Mouse (Mus musculus): ENCODE results near the gene Mpzl2. TPM values are rescaled to one million over a fixed set of nuclear protein-coding genes. Genes with fewer than 3 reads are reported as not detected.

The Mpzl2 gene
- total RNA-seq (2021) (10 to 100 TPM in 1 of 2 experiments, 1 to 10 TPM in 1; 9.2 to 12.5 TPM), polyA plus RNA-seq (2012; rRNA removed) (3.7 and 4.9 TPM in 2 replicates)
- long read RNA-seq, transcript Mpzl2-201 (6 exons, 3,107 nt) = major isoform, 11 of 14 reads
- long read RNA-seq, partial matches to known transcripts = 0 of 14 reads
- long read RNA-seq, other reads (novel, unspliced or antisense) = 3 of 14 reads

GRCm38 (mm10) chr9:45039499-45039898 is at the start of gene Mpzl2:
Gene Mpzl2 (plus strand): TSS chr9:45039799.
- no peak for DNase-seq

DNA sequence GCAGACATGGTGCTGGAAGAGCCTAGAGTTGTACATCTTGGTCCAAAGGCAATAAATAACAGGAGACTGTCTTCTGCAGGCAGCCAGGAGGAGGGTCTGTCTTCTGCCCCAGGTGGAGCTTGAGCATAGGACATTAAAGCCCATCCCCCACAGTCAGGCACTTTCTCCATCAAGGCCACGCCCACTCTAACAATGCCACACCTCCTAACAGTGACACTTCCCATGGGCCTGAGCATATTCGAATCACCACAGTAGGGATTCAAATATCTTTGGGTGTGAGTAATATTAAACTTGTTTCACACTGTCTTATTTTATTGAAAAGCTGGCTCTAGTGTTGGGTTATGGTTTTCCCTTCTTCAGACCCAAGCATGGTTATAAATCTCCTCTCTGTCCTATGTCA is 47.8 kb upstream of the Mpzl2 start:
- no peak for DNase-seq

- DNase-seq = no peak
These were observed 47.3 kb upstream of the Mpzl2 start for GRCm38 (mm10) chr9:44992271-44992670.

DNA sequence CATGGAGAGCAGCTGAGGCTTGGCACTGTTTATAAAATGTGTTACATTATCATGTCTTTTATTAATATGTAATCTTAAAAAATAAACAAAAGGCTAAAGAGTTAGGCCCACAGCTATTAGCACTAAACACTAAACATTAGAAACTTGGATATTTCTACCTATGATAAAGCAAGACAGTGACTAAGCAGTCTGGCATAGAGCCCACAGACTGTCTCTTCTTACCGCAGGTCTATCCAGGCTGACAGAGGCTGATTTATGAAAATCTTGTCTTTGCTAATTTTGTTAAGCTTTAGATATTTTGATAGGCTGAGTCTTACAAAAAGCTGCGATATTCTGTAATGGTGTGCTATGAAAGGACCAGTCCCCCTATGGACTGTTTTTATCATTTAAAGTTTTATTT is 46.3 kb upstream of the Mpzl2 start:
- DNase-seq = no peak

DNA sequence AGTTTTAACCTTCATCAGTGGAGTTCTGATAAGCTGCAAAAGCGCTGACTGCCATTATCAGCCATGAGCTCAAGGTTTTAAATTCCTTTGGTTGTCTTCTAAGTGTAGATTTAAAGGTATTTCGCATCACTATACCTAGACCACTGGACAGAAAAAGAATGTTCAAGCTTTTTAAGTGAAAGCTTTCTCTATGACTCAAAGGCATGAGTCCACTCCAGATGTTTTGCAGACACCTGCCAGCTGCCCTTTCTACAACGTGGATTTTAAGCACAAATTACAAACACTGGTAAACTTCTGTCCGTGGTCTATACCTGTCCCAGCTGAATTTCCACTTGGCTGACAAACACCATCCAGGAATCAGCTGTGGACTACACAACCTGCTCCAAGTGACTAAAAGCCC is 44.6 kb upstream of the Mpzl2 start:
- no peak for DNase-seq

DNA sequence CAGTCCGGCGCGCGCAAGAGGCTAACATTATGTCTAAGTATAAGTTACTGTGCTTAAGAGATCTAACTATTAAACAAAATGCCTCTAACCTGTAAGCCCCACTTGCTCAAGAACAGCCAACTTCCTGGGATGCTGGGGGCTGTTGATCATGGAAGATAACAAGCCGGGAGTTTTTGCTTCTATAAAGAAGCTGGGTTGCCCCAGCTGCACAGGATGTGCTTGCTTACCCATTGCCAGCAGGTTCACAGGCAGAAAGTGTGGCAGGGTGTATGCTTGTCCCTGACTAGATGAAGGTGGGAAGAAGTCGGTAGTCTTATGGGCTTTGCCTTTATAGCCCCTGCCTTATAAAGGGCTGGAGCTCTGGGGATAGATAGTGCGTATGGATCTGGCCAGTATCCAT is 43.0 kb upstream of the Mpzl2 start:
- DNase-seq = no peak

- DNase-seq = no peak
These were observed 41.5 kb upstream of the Mpzl2 start for GRCm38 (mm10) chr9:44998138-44998537.

GRCm38 (mm10) chr9:44999171-44999570 is 40.4 kb upstream of the Mpzl2 start:
- peak; percentile 17 for DNase-seq

DNA sequence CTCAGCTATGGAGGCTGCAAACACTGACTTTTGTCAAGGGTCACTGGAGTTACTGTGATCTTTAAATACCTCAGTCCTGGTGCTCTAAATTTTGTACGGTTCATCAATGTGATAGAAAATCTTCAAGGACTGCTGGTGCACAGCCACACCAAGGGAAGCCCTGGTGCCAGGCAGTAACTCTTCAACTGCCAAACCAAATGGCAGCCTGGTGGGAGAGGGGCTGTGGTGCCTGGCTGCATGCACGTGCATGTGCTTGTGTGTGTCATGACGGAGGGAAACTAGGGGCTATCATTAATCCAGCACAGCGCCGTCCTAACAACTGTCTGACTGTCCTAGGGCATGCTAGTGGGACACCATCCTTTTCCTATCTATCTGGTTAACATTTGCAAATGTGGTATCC is 39.8 kb upstream of the Mpzl2 start:
- no peak for DNase-seq

DNA sequence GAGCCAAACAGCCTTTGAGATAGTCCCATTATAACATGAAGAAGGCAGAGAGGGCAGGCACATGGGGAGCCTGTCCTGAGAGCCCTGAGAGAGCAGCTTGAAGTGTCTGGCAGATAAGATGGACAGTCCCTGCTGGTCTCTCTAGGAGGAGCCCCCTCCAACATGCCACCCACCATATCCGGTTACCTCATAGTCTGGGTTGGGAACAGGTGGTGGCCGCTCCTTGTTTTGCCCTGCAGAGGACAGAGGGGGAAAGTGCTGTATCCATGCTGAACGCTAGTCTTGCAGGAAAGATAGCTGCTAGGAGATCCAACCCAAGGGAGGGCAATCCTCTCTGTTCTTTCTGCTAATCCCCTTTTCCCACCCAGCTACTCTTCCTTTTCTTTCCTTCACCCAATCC is 39.4 kb upstream of the Mpzl2 start:
- DNase-seq = no peak

DNA sequence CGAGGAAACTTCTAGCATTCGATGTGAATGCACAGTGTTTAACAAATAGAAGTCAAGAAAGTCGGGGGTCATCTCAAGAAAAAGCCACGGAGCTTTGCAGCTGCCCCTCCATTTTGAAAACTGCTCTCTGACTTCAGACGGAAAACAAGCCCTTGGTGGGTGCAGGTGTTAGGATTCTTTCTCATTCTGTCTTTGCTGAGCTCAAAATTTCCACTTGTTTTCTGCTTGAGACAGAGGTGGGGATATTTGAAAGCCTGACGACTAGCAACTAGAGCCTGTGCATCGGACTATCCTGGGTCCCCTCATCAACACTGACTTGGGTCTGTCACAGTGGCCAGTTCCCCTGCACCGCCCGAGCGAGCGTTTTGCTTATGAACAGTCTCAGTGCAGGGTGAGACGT is 32.2 kb upstream of the Mpzl2 start:
- DNase-seq = no peak

DNA sequence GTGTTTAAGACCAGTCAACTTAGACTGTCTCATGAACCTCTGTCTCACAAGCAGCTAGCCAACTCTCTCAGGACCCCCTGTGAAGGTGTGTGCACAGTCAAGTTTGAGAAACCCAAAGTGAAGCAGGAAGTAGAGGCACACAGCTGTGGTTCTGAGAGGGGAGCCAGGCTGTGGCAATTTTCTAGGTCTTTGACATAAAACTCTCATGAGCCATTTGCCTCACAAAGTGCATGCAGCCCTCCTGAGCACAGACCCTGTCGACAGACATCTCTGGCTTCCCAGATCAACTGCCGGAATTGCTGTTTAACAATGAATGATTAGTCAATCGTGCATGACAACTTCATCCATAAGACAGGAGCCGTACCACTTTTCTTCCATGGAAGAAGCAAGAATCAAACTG is 31.3 kb upstream of the Mpzl2 start:
- DNase-seq = no peak

DNA sequence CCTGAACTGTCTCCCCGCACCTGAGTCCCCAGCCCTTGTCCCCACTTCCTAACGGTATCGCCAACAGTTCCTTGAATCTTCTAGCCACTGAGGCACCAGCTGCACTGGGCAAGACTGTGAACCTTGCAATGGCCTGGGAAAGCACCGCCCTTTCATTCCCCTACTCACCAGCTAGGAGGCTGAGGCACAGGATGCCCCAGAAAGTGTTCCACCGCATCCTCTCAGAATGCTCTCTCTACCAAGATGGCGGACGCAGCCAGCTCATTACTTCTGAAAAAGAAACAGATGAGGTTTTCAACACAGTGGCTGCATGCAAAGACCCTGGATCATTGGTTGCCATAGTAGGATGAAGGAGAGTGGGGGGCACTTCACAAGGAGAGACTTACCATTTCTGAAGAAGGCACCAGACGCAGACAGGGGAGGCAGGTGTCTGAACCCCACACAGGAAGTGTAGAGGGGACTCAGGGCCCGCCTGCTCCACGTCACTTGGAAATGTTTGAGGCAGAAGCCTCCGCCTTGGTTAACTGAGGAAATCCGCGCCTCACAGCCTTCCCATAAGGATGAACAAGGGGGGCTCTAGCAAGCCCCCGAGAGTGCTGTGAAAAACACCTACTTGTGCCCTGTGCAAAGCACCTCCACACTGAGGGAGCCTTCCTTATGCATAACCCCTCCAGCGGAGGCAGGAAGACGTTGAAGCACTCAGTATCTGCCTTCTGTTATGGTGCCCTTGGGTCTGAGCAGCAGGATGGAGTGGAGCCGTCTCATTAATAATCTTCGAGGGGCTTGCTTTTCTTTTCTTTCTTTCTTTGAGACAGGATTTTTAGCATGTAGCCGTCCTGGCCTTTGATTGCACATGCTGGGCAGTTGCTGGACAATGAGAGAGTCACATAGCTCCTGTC is 30.2 kb upstream of the Mpzl2 start, which contains the start of gene Cd3e:
Cd3e (minus strand) TSS at position 448 of the 899 bp plus-strand sequence.
- no peak for DNase-seq

- DNase-seq = no peak
These were observed 29.1 kb upstream of the Mpzl2 start for GRCm38 (mm10) chr9:45010461-45010860.

- DNase-seq = no peak
These were observed 28.3 kb upstream of the Mpzl2 start for GRCm38 (mm10) chr9:45011291-45011690.

DNA sequence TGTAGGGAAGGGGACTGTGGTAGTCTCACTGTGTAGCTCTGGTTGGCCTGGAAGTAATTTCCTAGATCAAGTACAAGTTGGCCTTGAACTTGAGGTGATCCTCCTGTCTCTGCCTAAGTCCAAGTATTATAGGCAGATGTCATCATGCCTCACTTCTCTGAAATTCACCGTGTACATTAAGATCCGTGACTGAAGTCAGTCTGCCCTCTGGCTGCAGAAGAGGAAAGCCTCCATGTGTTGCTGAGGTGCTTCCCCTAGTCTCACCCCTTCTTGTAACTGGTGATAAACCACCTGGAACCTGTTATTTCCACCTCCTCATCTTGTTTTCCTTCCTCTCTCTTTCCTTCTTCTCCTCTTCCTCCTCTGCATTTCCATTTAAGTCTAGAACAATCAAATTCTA is 24.7 kb upstream of the Mpzl2 start:
- no peak for DNase-seq

DNA sequence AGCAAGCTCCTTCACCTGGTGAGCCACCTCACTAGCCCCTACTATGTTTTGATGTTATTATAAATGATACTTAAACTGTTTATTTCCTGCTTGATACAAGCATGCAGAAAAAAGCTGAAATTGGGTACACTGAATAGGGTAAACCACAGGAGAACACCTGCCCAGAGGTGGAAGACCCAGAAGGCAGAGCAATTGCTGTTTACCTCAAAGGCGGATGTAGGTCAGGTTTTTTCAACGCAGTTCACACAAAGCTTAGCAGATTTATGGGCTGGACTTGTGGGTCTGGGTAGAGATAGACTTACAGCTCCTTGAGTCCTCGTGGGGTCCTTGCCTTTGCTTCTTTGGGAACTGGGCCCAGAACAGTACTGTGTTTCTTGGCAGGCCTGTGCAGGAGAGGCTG is 23.8 kb upstream of the Mpzl2 start:
- DNase-seq = no peak

GRCm38 (mm10) chr9:45018031-45018430 is 21.6 kb upstream of the Mpzl2 start:
- no peak for DNase-seq

DNA sequence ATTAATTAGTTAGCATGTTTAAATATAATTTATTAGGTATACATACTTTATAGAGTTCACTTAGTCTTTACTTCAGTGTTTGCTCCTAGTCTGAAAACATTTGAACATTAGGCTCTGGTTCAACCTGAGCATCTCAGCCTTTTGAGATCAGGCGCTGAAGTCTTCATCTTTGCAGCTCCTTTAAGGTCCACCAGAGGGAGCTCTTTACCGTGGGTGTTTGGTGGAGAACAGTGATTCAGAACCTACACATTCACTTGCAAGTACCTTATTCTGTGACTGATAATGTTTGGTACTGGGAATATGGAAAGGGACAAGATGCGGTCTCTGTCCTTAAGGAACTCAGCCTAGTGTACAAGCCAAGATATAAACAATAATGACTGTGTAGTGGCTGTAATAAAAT is 16.8 kb upstream of the Mpzl2 start:
- peak; percentile 40 for DNase-seq

DNA sequence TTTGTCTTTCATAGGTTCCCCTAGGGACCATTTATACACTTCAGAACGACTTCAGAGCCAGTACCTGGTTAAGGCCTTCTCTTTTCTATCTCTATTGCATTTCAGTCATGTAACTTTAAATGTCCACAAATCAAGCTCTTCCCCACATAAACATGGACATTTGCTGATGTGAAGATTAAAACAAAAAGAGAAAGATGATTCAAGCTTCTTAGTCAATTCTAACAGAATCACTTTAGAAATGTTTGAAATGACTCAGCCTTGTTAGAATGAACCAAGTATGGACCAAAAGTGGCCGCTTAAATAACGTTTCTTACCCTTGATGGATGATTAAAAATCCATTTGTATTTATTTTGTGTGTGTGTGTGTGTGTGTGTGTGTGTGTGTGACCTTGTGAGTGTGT is 16.0 kb upstream of the Mpzl2 start:
- DNase-seq = no peak

GRCm38 (mm10) chr9:45024187-45024586 is 15.4 kb upstream of the Mpzl2 start:
- no peak for DNase-seq

- no peak for DNase-seq
These were observed 12.2 kb upstream of the Mpzl2 start for GRCm38 (mm10) chr9:45027376-45027775.

DNA sequence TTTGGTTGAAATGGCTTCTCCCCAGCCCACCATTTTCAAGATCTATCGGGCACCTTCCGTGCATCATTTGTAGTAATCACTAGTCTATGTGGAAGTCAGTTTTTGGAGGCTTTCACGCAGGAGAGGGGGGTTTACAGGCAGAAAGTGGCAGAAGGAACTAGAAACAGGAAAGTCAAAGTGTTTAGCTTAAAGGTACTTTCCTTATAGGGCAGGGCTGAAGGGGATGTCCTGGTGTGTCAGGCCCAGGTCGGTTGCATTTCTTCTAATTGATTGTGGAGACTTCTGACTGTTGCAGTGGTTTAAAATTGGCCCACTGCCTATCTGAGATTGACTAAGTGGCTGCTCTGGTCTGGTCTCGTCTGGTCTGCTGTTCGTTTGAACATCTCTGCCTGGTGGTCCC is 9.3 kb upstream of the Mpzl2 start:
- DNase-seq = no peak

DNA sequence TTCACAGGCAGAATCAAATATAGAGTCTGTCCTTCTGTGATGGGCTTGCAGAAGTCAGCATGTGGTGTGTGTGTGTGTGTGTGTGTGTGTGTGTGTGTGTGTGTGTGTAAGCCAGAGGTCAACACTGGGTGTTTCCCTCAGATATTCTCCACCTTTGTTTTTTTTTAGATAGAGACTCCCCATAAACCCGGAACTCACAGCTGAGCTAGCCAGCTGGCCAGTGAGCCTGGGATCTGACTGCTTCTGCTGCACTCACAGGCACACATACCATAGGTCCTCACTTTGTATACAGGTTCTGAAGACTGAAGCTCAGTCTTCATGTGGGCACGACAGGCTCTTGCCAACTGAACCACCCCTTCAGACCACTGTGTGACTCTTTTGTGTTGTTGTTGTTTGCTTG is 7.3 kb upstream of the Mpzl2 start:
- no peak for DNase-seq

All from adrenal gland, adult 2 months (tissue).